Mouse (Mus musculus): ENCODE measurements around the gene Nmnat3. TPM values are rescaled to one million over a fixed set of nuclear protein-coding genes. Genes with fewer than 3 reads are reported as not detected.

The Nmnat3 gene
- polyA plus RNA-seq, 1 experiment from 2014 or later = 5.2 TPM

DNA sequence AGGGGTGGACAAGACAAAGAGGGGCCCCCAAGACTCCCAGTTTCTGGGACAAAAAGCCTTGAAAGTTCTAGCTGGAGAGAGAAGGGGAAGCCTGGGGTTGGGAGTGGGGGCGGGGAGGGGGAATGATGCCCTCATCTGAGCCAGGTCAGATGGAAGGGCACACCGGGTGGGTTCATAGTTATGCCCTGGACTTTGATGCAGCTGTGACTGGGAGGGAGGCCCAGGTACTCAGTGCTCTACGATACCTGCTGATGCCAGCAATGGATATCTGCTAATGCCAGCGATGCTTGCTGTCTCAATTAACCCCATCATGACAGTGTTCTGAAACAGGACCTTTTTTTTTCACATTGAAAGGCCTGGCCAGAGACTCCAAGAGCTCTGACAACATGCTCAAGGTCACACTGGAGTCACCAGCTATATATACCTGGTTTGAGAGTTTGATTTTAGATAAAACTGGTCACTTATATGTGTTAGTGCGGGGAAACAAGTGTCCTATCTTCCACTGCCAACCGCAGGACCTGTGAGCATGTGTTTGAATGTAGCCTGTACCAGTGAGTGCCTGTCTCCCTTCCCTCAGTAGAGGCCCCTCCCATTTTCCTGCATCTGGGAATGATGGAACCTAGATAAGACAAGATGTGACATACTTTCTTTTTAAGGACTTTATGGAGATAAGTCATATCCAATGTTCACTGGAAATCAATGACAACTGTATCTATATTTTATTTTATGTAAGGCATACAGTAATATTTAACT is 25.6 kb downstream of the Nmnat3 start:
- H3K4me1 ChIP-seq (ENCODE audit: insufficient read depth) = no peaks in the 10 kb centered on the region
- H3K27ac ChIP-seq (ENCODE audit: low read depth) = no peak overlapping the region
- no peaks in the 10 kb centered on the region for H3K36me3 ChIP-seq (ENCODE audit: insufficient read depth)
- no peaks in the 10 kb centered on the region for H3K27me3 ChIP-seq (ENCODE audit: insufficient read depth, low read length)
- DNase-seq (no peak), ATAC-seq (ENCODE audit: insufficient read depth) (no peak)
- TF ChIP-seq CTCF (IDR thresholded peaks at IDR 0.05; ENCODE audit: low read depth) = no peak
- H3K9ac ChIP-seq = no peak overlapping the region
- H3K4me3 ChIP-seq (ENCODE audit: low read depth, low read length) = no peak overlapping the region
- 72% methylated on average over 6 of the region's 6 CpGs for WGBS
- no peak overlapping the region for H3K4me2 ChIP-seq
- no peaks in the 10 kb centered on the region for H3K9me3 ChIP-seq (ENCODE audit: low read depth, low read length)

GRCm38 (mm10) chr9:98313587-98313986 is 26.4 kb downstream of the Nmnat3 start:
- no peak overlapping the region for H3K27ac ChIP-seq (ENCODE audit: low read depth)
- WGBS = 66% methylated on average over 6 of the region's 6 CpGs
- H3K4me3 ChIP-seq (ENCODE audit: low read depth, low read length) = no peak overlapping the region

DNA sequence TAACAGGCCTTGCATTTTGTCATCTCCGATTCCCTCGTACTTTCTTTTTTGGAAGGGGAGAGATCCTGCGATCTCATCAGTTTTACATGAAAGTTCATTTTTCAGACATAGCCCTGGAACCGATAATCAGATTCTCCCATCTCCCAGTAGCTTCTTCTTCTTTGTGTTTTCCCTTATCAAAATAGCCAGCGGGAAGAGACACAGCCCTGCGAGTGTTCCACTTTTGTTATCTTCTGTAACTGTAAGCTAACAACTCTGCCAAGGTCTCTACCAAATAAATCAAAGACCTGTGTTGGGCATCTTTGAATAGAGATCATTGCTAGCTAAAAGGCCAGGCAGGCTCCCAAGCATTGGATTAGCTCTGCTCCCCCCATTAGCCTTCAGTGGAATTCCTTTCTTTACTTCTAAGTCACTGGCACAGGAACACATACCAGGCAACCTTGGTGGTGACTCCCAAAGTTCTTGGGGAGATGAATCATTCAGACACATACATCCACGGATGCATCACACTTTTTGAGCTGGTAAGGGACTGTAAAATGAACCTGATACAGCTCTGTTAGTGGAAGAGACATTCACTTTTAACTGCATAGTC is 26.9 kb downstream of the Nmnat3 start:
- Histone ChIP-seq H3K27me3 (ENCODE audit: insufficient read depth, low read length) (no peaks in the 10 kb centered on the region), H3K9ac (no peak overlapping the region), H3K4me3 (ENCODE audit: low read depth, low read length) (no peak overlapping the region), H3K9me3 (ENCODE audit: low read depth, low read length) (no peaks in the 10 kb centered on the region), H3K27ac (ENCODE audit: low read depth) (no peak overlapping the region), H3K4me2 (no peak overlapping the region), H3K4me1 (ENCODE audit: insufficient read depth) (no peaks in the 10 kb centered on the region), H3K36me3 (ENCODE audit: insufficient read depth) (no peaks in the 10 kb centered on the region)
- WGBS = 68% methylated on average over 7 of the region's 7 CpGs
- no peak for DNase-seq
- no peak for ATAC-seq (ENCODE audit: insufficient read depth)
- no peak for TF ChIP-seq CTCF (IDR thresholded peaks at IDR 0.05; ENCODE audit: low read depth)

More at GRCm38 (mm10) chr9:98313587-98313986, 26.4 kb downstream of the Nmnat3 start:
- Histone ChIP-seq H3K27me3 (ENCODE audit: insufficient read depth, low read length) (no peaks in the 10 kb centered on the region), H3K4me1 (ENCODE audit: insufficient read depth) (no peaks in the 10 kb centered on the region), H3K4me2 (no peak overlapping the region), H3K9ac (no peak overlapping the region), H3K9me3 (ENCODE audit: low read depth, low read length) (no peaks in the 10 kb centered on the region), H3K36me3 (ENCODE audit: insufficient read depth) (no peaks in the 10 kb centered on the region)
- DNase-seq (no peak), ATAC-seq (ENCODE audit: insufficient read depth) (peak; percentile 52; the same call in 1 of the 2 replicates)
- TF ChIP-seq CTCF (IDR thresholded peaks at IDR 0.05; ENCODE audit: low read depth) = no peak

DNA sequence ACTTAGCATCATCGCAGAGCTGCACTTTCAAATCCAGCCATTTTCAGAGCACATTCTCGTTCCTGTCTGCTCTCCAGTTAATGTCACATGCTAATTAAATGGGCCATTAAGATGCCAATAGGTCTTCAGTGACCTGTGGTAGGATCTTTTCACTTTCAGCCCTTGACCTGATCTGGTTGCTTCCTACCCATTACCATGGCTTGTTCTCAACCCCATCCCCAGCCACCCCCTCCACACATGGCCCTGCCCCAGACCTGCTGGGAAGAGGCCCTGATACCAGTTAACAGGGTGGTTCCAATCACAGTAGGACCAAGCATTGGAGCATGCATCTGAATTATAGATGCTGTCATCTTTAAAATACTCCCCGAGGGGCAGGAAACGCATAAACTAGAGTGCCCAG is 30.7 kb downstream of the Nmnat3 start:
- TF ChIP-seq CTCF (IDR thresholded peaks at IDR 0.05; ENCODE audit: low read depth) = no peak
- H3K4me3 ChIP-seq (ENCODE audit: low read depth, low read length) = no peak overlapping the region
- ATAC-seq (ENCODE audit: insufficient read depth) = no peak
- H3K36me3 ChIP-seq (ENCODE audit: insufficient read depth) = no peaks in the 10 kb centered on the region
- H3K27me3 ChIP-seq (ENCODE audit: insufficient read depth, low read length) = no peaks in the 10 kb centered on the region
- no peak overlapping the region for H3K4me2 ChIP-seq
- no peaks in the 10 kb centered on the region for H3K4me1 ChIP-seq (ENCODE audit: insufficient read depth)
- no peak overlapping the region for H3K9ac ChIP-seq
- no peak overlapping the region for H3K27ac ChIP-seq (ENCODE audit: low read depth)
- no peak for DNase-seq
- H3K9me3 ChIP-seq (ENCODE audit: low read depth, low read length) = no peaks in the 10 kb centered on the region
- WGBS = 88% methylated on average over 4 of the region's 4 CpGs

- no peak for DNase-seq
- no peaks in the 10 kb centered on the region for H3K9me3 ChIP-seq (ENCODE audit: low read depth, low read length)
- WGBS = 38% methylated on average over 3 of the region's 3 CpGs
- H3K4me3 ChIP-seq (ENCODE audit: low read depth, low read length) = no peak overlapping the region
- ATAC-seq (ENCODE audit: insufficient read depth) = no peak
- H3K4me1 ChIP-seq (ENCODE audit: insufficient read depth) = no peaks in the 10 kb centered on the region
- no peak for TF ChIP-seq CTCF (IDR thresholded peaks at IDR 0.05; ENCODE audit: low read depth)
- H3K4me2 ChIP-seq = no peak overlapping the region
- no peak overlapping the region for H3K9ac ChIP-seq
- H3K27ac ChIP-seq (ENCODE audit: low read depth) = no peak overlapping the region
- no peaks in the 10 kb centered on the region for H3K27me3 ChIP-seq (ENCODE audit: insufficient read depth, low read length)
- H3K36me3 ChIP-seq (ENCODE audit: insufficient read depth) = no peaks in the 10 kb centered on the region
Observed at GRCm38 (mm10) chr9:98318875-98319274, 31.6 kb downstream of the Nmnat3 start.

- WGBS = 75% methylated on average over 3 of the region's 3 CpGs
- no peak for TF ChIP-seq CTCF (IDR thresholded peaks at IDR 0.05; ENCODE audit: low read depth)
Observed at GRCm38 (mm10) chr9:98320785-98321184, 33.5 kb downstream of the Nmnat3 start.

DNA sequence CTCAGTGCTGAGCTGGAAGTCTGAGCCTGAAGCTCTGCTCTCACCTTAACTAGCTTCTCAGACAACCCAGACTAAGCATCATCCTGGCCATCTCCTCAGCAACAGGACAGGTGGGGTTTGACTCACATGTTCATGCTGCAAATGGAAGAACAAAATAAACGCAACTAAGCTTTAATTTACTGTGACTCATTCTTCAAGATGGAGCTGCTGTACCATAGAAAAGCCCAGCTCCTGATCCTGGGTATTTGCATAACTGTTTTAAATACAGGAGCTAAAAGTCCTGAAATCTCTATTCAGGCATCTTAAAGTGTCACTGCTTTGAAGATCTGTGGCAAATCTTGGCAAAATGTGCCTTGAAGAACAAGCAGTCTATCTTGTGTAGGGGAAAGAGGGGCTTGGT is 38.9 kb downstream of the Nmnat3 start:
- 86% methylated on average over 1 of the region's 1 CpGs for WGBS
- no peaks in the 10 kb centered on the region for H3K36me3 ChIP-seq (ENCODE audit: insufficient read depth)
- H3K27ac ChIP-seq (ENCODE audit: low read depth) = no peak overlapping the region
- H3K9me3 ChIP-seq (ENCODE audit: low read depth, low read length) = no peaks in the 10 kb centered on the region
- no peaks in the 10 kb centered on the region for H3K4me1 ChIP-seq (ENCODE audit: insufficient read depth)
- H3K27me3 ChIP-seq (ENCODE audit: insufficient read depth, low read length) = no peaks in the 10 kb centered on the region
- H3K4me3 ChIP-seq (ENCODE audit: low read depth, low read length) = no peak overlapping the region
- no peak overlapping the region for H3K4me2 ChIP-seq
- TF ChIP-seq CTCF (IDR thresholded peaks at IDR 0.05; ENCODE audit: low read depth) = no peak
- ATAC-seq (ENCODE audit: insufficient read depth) = no peak
- H3K9ac ChIP-seq = no peak overlapping the region
- DNase-seq = no peak

More at GRCm38 (mm10) chr9:98320785-98321184, 33.5 kb downstream of the Nmnat3 start:
- H3K4me2 ChIP-seq = no peak overlapping the region
- H3K4me1 ChIP-seq (ENCODE audit: insufficient read depth) = no peaks in the 10 kb centered on the region
- no peak overlapping the region for H3K4me3 ChIP-seq (ENCODE audit: low read depth, low read length)
- no peaks in the 10 kb centered on the region for H3K9me3 ChIP-seq (ENCODE audit: low read depth, low read length)
- no peak overlapping the region for H3K9ac ChIP-seq
- H3K27me3 ChIP-seq (ENCODE audit: insufficient read depth, low read length) = no peaks in the 10 kb centered on the region
- ATAC-seq (ENCODE audit: insufficient read depth) = no peak
- H3K27ac ChIP-seq (ENCODE audit: low read depth) = no peak overlapping the region
- no peaks in the 10 kb centered on the region for H3K36me3 ChIP-seq (ENCODE audit: insufficient read depth)
- DNase-seq = no peak
